Mouse (Mus musculus) brain, adult 2 months (tissue): ENCODE measurements at regions not wholly inside any gene's neighbourhood (a gene's known extent, or its start where the extent isn't known, plus 50 kb on each side); places are given as distances from the start of the nearest gene placed in this dataset.

ENCODE experiments used
- DNase-seq: peaks from one replicate; pipeline ENCODE4 v3.0.0; 2011; ENCODE audit warnings: low read depth, low spot score

GRCm38 (mm10) chr10:83819266-83819949 is 96.7 kb downstream of the 1500009L16Rik start:
- DNase-seq = peak; percentile 93

DNA sequence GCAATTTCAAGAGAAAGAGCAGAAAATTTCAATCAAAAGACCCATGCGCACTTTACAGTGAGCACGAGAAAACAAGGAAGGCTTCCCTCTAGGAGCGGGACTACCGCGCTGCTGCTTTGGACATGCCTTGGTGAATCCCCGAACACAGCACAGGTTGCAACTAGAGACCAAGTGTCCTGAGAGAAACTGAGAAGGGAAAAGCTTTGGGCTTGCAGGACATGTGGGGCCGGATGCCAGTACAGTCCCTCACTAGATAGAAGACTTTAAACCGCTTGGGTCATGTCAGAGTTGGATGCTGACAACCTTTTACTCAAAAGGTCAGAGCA is 97.2 kb downstream of the 1500009L16Rik start:
- DNase-seq = no peak

DNA sequence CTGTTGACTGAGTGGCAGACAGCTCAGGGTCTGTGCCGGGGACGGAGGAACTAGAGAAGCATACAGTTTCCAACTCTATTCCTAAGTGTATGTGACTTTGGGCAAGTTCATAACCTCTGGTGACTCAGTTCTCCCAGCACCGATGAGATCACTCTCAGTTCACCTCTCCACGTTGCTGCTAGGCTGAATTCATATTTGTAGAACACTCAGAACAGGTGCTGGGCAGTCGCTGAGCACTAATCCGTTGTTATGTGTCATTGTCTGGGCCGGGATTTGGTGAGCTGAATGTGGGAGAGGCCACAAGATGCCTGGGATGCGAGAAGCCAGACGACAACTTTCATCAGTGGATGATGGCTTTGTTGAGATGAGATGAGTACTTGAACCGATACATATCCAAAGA is 98.4 kb downstream of the 1500009L16Rik start:
- DNase-seq = no peak

DNA sequence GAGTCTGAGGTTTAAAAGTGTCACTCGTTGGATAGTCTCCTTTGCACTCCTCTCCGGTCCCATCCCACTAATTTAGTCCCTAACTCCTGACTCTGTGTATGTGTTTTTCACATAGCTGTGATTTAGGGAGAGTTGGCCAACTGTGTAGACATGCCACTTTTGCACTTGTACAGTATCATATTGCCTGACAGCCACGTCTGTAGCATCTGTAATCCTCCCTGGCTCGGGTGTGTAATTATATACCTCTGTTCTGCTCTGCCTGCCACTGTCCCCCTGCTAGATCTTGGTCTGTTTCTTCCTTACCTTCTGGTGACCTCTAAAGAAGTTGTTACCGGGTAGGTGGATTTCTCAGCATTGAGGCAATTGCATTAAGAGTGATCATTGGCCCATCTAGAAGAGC is 103.4 kb downstream of the 1500009L16Rik start:
- DNase-seq = no peak

GRCm38 (mm10) chr10:83836351-83836750 is 113.7 kb downstream of the 1500009L16Rik start:
- DNase-seq = peak; percentile 55

GRCm38 (mm10) chr10:83840226-83840625 is 117.6 kb downstream of the 1500009L16Rik start:
- DNase-seq = no peak

GRCm38 (mm10) chr10:83850881-83851280 is 128.2 kb downstream of the 1500009L16Rik start:
- no peak for DNase-seq

DNA sequence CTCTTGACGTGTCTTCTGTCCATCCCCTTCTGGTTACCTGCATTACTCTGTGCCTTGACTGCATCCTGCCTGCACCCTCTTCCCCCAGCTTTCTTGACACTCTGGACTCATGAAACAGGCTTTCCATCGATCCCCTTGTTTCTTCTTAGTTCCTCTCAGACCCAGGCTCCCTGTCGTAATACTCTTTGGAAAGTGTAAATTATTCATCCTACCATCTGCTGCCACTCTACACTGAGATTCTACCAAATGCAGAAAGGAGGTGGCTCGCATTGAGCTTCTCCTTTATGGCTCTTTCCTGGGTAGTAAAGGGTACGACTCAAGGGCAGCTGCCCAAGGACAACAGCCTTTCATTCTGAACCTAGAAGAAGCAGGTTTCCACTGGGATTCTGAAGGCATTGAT is 129.5 kb downstream of the 1500009L16Rik start:
- DNase-seq = peak; percentile 13

DNA sequence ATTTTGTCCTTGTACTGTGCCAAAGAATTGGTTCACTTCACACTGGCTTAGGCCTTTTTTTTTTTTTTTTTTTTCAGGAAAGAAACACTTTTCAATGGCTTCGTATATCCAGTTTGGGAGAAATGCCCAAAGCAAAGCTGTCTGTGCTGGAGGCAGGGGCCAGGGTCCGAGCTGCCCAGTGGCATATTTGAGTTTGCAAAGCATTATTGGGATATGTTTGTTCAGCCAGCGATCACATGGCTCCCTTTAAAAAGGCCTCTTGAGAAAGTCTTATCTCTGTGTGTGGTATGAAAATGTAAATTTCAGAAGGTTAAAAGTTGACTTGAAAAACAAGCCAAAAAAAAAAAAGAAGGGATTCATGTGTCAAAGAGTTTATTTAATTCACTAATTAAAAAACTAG is 130.1 kb downstream of the 1500009L16Rik start:
- no peak for DNase-seq

DNA sequence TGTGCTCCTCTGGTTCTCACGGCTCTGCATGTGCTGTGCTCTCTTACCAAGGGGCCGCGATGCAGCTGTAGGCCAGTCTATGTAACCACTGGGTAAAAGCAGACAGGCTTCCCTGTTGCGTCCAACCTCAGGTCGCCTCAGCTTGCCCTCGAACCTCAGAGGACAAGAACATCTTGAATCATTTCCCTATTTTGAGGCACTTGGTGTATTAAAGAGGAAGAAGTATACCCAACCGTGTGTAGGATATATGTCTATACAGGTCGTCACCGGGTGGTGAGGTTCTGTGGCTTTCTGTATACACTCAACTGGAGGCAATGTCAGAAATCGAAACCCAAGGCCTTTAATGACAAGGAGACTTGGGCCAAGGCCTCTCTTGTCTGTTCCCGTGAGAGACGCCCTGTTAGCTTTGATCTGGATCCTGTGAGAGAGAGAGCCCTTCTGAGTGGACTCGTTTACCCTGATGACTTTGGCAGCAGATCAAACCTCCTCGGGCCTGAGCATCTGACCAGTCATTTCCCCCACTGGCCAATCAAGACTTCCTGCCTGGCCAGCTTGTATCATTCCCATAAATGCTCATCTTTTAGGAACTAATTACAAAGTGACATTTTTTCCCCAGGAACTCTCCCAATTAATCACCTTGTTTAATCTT is 135.3 kb downstream of the 1500009L16Rik start:
- DNase-seq = no peak

- DNase-seq = no peak
These were observed 136.0 kb downstream of the 1500009L16Rik start for GRCm38 (mm10) chr10:83858689-83859088.

DNA sequence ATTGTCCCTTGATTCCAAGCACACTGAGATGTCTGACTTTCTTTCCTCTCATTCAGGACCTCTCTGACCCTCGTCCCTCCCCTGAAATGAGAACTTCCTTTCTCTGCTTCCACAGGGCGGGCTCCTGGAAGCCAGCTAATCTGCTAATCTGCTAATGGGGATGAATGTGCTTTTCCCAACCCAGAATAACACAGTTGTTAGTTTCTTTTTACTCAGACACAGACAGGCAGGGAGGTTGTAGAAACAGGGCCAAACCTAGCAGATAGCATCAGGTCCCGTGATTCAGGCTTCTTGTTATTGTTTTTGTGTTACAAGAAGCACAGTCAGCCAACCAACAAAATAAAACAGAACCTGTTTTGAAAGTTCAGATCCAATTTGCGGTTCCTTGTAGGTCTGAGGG is 137.0 kb downstream of the 1500009L16Rik start:
- no peak for DNase-seq

GRCm38 (mm10) chr10:83861574-83862190 is 139.0 kb downstream of the 1500009L16Rik start:
- DNase-seq = peak; percentile 25

DNA sequence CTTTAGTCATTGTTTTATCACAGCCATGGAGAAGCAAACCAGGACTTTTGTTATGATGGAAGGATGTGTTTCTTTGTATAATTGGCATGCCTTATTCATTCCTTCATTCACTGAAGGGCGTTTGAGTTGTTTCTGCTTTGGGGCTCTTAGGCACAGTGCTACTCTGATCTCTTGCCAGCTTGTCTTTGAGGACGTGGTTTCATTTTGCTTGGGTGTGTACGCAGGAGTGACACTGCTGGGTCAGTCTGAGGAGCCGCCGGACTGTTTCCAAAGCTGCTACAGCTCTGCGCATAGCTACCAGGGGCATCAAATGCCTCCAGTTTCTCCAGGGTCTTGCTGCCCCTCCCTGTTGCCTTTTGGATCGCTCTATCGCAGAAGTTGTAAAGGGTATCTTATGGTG is 141.9 kb downstream of the 1500009L16Rik start:
- DNase-seq = no peak

DNA sequence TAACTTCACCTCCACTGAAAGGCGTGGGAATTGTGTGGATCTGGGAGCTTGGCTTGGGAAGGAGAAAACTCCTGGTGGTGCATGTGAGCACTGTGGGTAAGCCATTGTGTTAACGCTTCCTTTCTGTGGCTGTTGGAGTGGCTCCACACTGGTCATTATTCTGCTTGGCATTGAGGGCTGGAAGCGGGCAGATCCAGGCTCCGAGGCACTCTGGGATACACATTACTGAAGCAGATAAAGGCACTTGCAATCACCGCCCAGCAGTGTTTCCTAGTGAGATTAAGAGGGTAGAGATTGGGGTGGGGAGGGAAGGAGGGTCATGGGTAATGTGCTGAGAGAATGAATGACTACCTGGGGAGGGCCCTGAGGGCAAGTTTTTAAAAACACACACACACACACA is 143.3 kb downstream of the 1500009L16Rik start:
- DNase-seq = peak; percentile 27

DNA sequence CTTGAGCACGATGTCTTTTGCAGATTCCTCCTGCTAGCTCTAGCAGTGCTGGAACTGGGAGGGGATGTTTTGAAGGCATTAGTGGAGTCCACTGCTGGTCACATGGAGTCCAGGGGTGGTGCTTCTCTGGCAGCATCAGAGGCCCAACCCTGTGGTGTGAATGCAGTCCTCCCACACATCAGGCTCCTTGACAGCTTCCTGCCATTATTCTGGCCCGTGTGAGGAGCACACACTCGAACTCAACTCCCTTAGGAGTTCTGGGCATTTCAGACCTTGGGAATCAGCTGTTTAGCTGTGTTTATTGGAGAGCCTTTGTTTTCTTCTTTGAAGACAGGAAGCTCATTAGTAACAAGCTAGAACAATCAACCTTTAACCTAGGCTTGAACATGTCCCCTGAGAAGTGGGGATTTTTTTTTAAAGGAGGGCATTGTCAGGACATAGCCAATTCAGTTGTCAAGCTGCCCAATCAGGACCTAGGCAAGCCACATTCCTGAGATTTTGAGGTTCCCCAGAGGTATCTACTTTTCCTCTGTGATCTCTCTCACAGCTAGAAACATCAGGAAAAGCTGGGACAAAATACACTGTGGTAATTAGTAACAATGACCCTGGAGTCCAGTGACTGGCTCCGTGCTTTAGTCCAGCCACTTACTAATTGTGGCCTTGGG is 149.2 kb downstream of the 1500009L16Rik start:
- no peak for DNase-seq

DNA sequence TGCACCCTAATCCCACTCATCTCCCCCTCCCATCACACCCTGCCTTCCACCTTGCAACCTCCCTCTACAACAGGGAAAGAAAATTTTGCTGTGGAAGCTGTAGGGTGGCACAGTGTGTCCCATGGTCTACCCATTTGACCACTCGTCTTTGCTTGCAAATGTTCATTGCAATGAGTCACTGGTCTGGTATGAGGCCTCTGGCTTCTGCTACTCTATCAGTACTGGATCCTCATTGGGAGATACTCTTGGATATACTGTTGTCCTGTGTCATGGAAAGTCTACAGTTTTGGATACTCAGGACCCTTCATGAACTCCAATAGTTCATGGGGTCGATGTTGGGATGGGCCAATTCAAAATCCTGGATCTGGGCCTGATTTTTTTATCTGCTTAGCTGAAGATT is 156.1 kb downstream of the 1500009L16Rik start:
- DNase-seq = no peak

GRCm38 (mm10) chr10:83882119-83882890 is 159.6 kb downstream of the 1500009L16Rik start:
- no peak for DNase-seq

GRCm38 (mm10) chr10:83882891-83883185 is 160.2 kb downstream of the 1500009L16Rik start:
- no peak for DNase-seq

DNA sequence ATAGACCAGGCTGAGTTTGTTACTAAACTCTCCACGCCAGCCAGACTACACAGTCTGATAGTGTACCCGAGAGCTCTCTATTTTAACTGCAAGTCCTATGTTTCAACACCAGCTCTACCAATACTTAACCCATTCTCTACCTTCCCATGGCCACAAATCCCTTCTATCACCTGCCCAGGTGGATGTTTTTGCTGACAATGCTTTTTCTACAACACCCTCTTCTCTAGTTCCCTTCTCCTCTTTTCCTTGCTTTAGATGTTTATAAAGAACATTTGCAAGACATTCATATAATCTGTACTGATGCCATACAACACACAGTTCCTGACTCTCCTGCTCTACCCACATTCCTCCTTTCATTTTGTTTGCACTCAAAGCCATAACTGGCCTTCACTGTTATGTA is 161.9 kb downstream of the 1500009L16Rik start:
- no peak for DNase-seq

DNA sequence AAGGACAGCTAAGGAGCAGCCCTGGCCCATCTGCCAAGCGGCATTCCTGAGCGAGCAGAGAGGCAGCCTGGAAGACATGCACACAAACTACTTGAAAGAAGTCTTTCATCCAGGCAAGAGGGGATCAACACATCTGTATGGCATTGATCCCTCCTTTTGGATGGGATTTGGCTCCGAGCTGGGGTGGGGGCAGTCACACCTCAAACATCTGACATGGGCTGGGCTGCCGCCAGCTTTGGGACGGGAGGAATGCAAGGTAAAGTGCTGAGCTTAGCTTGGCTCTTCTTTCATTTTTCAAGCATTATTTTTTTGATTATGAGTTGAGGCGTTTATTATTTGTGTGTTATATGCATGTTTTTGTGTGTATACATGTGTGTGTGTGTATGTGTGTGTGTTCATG is 165.9 kb downstream of the 1500009L16Rik start:
- DNase-seq = no peak

DNA sequence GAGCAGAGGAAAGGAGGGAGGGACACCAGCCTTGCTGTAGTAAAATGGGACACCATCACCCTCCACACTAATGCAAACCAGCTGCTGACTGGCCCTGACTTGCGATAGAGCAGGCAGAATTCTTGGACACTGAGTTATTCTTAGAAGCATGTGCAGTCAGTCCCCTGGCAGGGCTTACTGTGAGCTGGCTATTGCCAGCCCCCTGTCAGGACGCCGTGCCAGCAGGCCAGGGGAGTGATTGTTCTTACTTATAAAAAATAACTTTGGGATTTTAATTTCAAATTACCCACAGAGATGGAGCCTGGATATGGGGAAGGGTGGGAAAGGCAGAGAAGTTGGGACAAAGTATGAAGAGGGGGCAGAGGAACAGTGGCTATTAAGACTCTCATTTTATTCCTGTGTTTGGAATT is 173.1 kb downstream of the 1500009L16Rik start:
- DNase-seq = peak; percentile 30
